Mouse (Mus musculus): Measurements from ENCODE around the gene Cbr2. TPM values are rescaled to one million over a fixed set of nuclear protein-coding genes. Genes with fewer than 3 reads are reported as not detected.

Cbr2 gene
- polyA plus RNA-seq, 1 experiment = not detected

GRCm38 (mm10) chr11:120684086-120684485 is 47.8 kb downstream of the Cbr2 start:
- no peak for TF ChIP-seq EP300 (IDR thresholded peaks at IDR 0.05; ENCODE audit: insufficient read depth, low read depth, low read length)
- no peak for TF ChIP-seq POLR2A (IDR thresholded peaks at IDR 0.05; ENCODE audit: insufficient read depth, low read length)
- H3K27ac ChIP-seq (ENCODE audit: insufficient read depth, low read length) = no peak overlapping the region
- peaks cover 10% of the 10 kb centered on the region for H3K36me3 ChIP-seq (ENCODE audit: control insufficient read depth, insufficient read depth, low read length, poor library complexity, severe bottlenecking)

GRCm38 (mm10) chr11:120683536-120683935 is 48.4 kb downstream of the Cbr2 start:
- no peaks in the 10 kb centered on the region for H3K4me1 ChIP-seq (ENCODE audit: control insufficient read depth, insufficient read depth, low read length)
- H3K27me3 ChIP-seq (ENCODE audit: control insufficient read depth, insufficient read depth, low read length, poor library complexity, severe bottlenecking) = no peaks in the 10 kb centered on the region
- no peaks in the 10 kb centered on the region for H3K9me3 ChIP-seq (replicated peaks; ENCODE audit: control insufficient read depth, insufficient read depth, low read length, poor library complexity, severe bottlenecking)
- TF ChIP-seq EP300 (IDR thresholded peaks at IDR 0.05; ENCODE audit: insufficient read depth, low read depth, low read length) (no peak), POLR2A (IDR thresholded peaks at IDR 0.05; ENCODE audit: insufficient read depth, low read length) (no peak), CTCF (IDR thresholded peaks at IDR 0.05; ENCODE audit: low read depth, low read length) (no peak)
- peaks cover 5% of the 10 kb centered on the region for H3K36me3 ChIP-seq (ENCODE audit: control insufficient read depth, insufficient read depth, low read length, poor library complexity, severe bottlenecking)
- no peak overlapping the region for H3K9ac ChIP-seq (ENCODE audit: low read depth, poor library complexity, severe bottlenecking)
- no peak overlapping the region for H3K4me3 ChIP-seq (ENCODE audit: low read depth, low read length)
- H3K27ac ChIP-seq (ENCODE audit: insufficient read depth, low read length) = no peak overlapping the region

More at GRCm38 (mm10) chr11:120684086-120684485, 47.8 kb downstream of the Cbr2 start:
- Histone ChIP-seq H3K4me1 (ENCODE audit: control insufficient read depth, insufficient read depth, low read length) (no peaks in the 10 kb centered on the region), H3K9ac (ENCODE audit: low read depth, poor library complexity, severe bottlenecking) (no peak overlapping the region), H3K4me3 (ENCODE audit: low read depth, low read length) (no peak overlapping the region), H3K27me3 (ENCODE audit: control insufficient read depth, insufficient read depth, low read length, poor library complexity, severe bottlenecking) (no peaks in the 10 kb centered on the region), H3K9me3 (replicated peaks; ENCODE audit: control insufficient read depth, insufficient read depth, low read length, poor library complexity, severe bottlenecking) (no peaks in the 10 kb centered on the region)

- no peak overlapping the region for H3K4me3 ChIP-seq (ENCODE audit: low read depth, low read length)
- H3K27me3 ChIP-seq (ENCODE audit: control insufficient read depth, insufficient read depth, low read length, poor library complexity, severe bottlenecking) = no peaks in the 10 kb centered on the region
- TF ChIP-seq POLR2A (IDR thresholded peaks at IDR 0.05; ENCODE audit: insufficient read depth, low read length) = no peak
- TF ChIP-seq EP300 (IDR thresholded peaks at IDR 0.05; ENCODE audit: insufficient read depth, low read depth, low read length) = no peak
- no peak for TF ChIP-seq CTCF (IDR thresholded peaks at IDR 0.05; ENCODE audit: low read depth, low read length)
- H3K9ac ChIP-seq (ENCODE audit: low read depth, poor library complexity, severe bottlenecking) = no peak overlapping the region
- no peaks in the 10 kb centered on the region for H3K9me3 ChIP-seq (replicated peaks; ENCODE audit: control insufficient read depth, insufficient read depth, low read length, poor library complexity, severe bottlenecking)
- peaks cover 5% of the 10 kb centered on the region; the same call in 1 of the 2 replicates for H3K36me3 ChIP-seq (ENCODE audit: control insufficient read depth, insufficient read depth, low read length, poor library complexity, severe bottlenecking)
- no peak overlapping the region for H3K27ac ChIP-seq (ENCODE audit: insufficient read depth, low read length)
- H3K4me1 ChIP-seq (ENCODE audit: control insufficient read depth, insufficient read depth, low read length) = no peaks in the 10 kb centered on the region
Measured at GRCm38 (mm10) chr11:120682683-120683082, 49.2 kb downstream of the Cbr2 start.

- Histone ChIP-seq H3K27ac (ENCODE audit: insufficient read depth, low read length) (no peak overlapping the region), H3K4me1 (ENCODE audit: control insufficient read depth, insufficient read depth, low read length) (no peaks in the 10 kb centered on the region), H3K36me3 (ENCODE audit: control insufficient read depth, insufficient read depth, low read length, poor library complexity, severe bottlenecking) (peaks cover 5% of the 10 kb centered on the region; the same call in 1 of the 2 replicates), H3K27me3 (ENCODE audit: control insufficient read depth, insufficient read depth, low read length, poor library complexity, severe bottlenecking) (no peaks in the 10 kb centered on the region), H3K9me3 (replicated peaks; ENCODE audit: control insufficient read depth, insufficient read depth, low read length, poor library complexity, severe bottlenecking) (no peaks in the 10 kb centered on the region), H3K4me3 (ENCODE audit: low read depth, low read length) (no peak overlapping the region), H3K9ac (ENCODE audit: low read depth, poor library complexity, severe bottlenecking) (no peak overlapping the region)
- TF ChIP-seq EP300 (IDR thresholded peaks at IDR 0.05; ENCODE audit: insufficient read depth, low read depth, low read length) (no peak), CTCF (IDR thresholded peaks at IDR 0.05; ENCODE audit: low read depth, low read length) (peak; percentile 44)
Measured at GRCm38 (mm10) chr11:120679909-120680308, 52.0 kb downstream of the Cbr2 start.

Other genes with a start within 250 kb of the Cbr2 start
- gene Mrpl12, start 247.5 kb downstream of the Cbr2 start, polyA plus RNA-seq (2011; ENCODE audit: insufficient read depth, insufficient read length, low read depth, missing spikeins) = 83.6 and 90.5 TPM in 2 replicates
- gene Slc25a10, start 240.3 kb downstream of the Cbr2 start, polyA plus RNA-seq (2011; ENCODE audit: insufficient read depth, insufficient read length, low read depth, missing spikeins) = 8.3 TPM in 2 replicates
- 0.65 TPM in 1 of 2 replicates, not detected in the other for gene Gcgr, start 201.4 kb downstream of the Cbr2 start, polyA plus RNA-seq (2011; ENCODE audit: insufficient read depth, insufficient read length, low read depth, missing spikeins)
- gene Mcrip1, start 182.4 kb downstream of the Cbr2 start, polyA plus RNA-seq (2011; ENCODE audit: insufficient read depth, insufficient read length, low read depth, missing spikeins) = 46.4 and 53.4 TPM in 2 replicates
- not detected in 2 replicates for gene Ppp1r27, start 181.0 kb downstream of the Cbr2 start, polyA plus RNA-seq (2011; ENCODE audit: insufficient read depth, insufficient read length, low read depth, missing spikeins)
- gene P4hb, start 158.9 kb downstream of the Cbr2 start, polyA plus RNA-seq (2011; ENCODE audit: insufficient read depth, insufficient read length, low read depth, missing spikeins) = 326 and 338 TPM in 2 replicates
- 269 and 298 TPM in 2 replicates for gene Arhgdia, start 150.5 kb downstream of the Cbr2 start, polyA plus RNA-seq (2011; ENCODE audit: insufficient read depth, insufficient read length, low read depth, missing spikeins)
- gene Alyref, start 133.7 kb downstream of the Cbr2 start, polyA plus RNA-seq (2011; ENCODE audit: insufficient read depth, insufficient read length, low read depth, missing spikeins) = 229 and 242 TPM in 2 replicates
- 84.0 and 100 TPM in 2 replicates for gene Anapc11, start 133.7 kb downstream of the Cbr2 start, polyA plus RNA-seq (2011; ENCODE audit: insufficient read depth, insufficient read length, low read depth, missing spikeins)
- not detected in 2 replicates for gene Npb, start 123.6 kb downstream of the Cbr2 start, polyA plus RNA-seq (2011; ENCODE audit: insufficient read depth, insufficient read length, low read depth, missing spikeins)
- gene Pcyt2, start 114.2 kb downstream of the Cbr2 start, polyA plus RNA-seq (2011; ENCODE audit: insufficient read depth, insufficient read length, low read depth, missing spikeins) = 37.0 and 39.6 TPM in 2 replicates
- gene Sirt7, start 106.9 kb downstream of the Cbr2 start, polyA plus RNA-seq (2011; ENCODE audit: insufficient read depth, insufficient read length, low read depth, missing spikeins) = 10.8 and 11.1 TPM in 2 replicates
- gene Mafg, start 98.5 kb downstream of the Cbr2 start, polyA plus RNA-seq (2011; ENCODE audit: insufficient read depth, insufficient read length, low read depth, missing spikeins) = 48.0 and 53.0 TPM in 2 replicates
- gene Pycr1, start 88.3 kb downstream of the Cbr2 start, polyA plus RNA-seq (2011; ENCODE audit: insufficient read depth, insufficient read length, low read depth, missing spikeins) = 41.7 and 55.3 TPM in 2 replicates
- gene Myadml2, start 84.0 kb downstream of the Cbr2 start, polyA plus RNA-seq (2011; ENCODE audit: insufficient read depth, insufficient read length, low read depth, missing spikeins) = not detected in 2 replicates
- gene Notum, start 70.9 kb downstream of the Cbr2 start, polyA plus RNA-seq (2011; ENCODE audit: insufficient read depth, insufficient read length, low read depth, missing spikeins) = 2.3 and 5.1 TPM in 2 replicates
- gene Aspscr1, start 59.1 kb downstream of the Cbr2 start, polyA plus RNA-seq (2011; ENCODE audit: insufficient read depth, insufficient read length, low read depth, missing spikeins) = 46.5 and 50.8 TPM in 2 replicates
- gene Cenpx, start 18.4 kb downstream of the Cbr2 start, polyA plus RNA-seq (2011; ENCODE audit: insufficient read depth, insufficient read length, low read depth, missing spikeins) = 38.0 and 45.3 TPM in 2 replicates
- 7.3 and 9.8 TPM in 2 replicates for gene Lrrc45, start 18.2 kb downstream of the Cbr2 start, polyA plus RNA-seq (2011; ENCODE audit: insufficient read depth, insufficient read length, low read depth, missing spikeins)
- gene Rac3, start 10.6 kb downstream of the Cbr2 start, polyA plus RNA-seq (2011; ENCODE audit: insufficient read depth, insufficient read length, low read depth, missing spikeins) = 16.6 and 20.7 TPM in 2 replicates
- 54.3 and 68.2 TPM in 2 replicates for gene Dcxr, start 4.8 kb downstream of the Cbr2 start, polyA plus RNA-seq (2011; ENCODE audit: insufficient read depth, insufficient read length, low read depth, missing spikeins)
- gene Hmga1b, start 30.7 kb upstream of the Cbr2 start, polyA plus RNA-seq (2011; ENCODE audit: insufficient read depth, insufficient read length, low read depth, missing spikeins) = 56.2 and 85.9 TPM in 2 replicates
- 8.9 and 9.3 TPM in 2 replicates for gene Rfng, start 52.1 kb upstream of the Cbr2 start, polyA plus RNA-seq (2011; ENCODE audit: insufficient read depth, insufficient read length, low read depth, missing spikeins)
- gene Gps1, start 52.2 kb upstream of the Cbr2 start, polyA plus RNA-seq (2011; ENCODE audit: insufficient read depth, insufficient read length, low read depth, missing spikeins) = 92.0 and 95.2 TPM in 2 replicates
- 56.7 and 66.9 TPM in 2 replicates for gene Dus1l, start 64.3 kb upstream of the Cbr2 start, polyA plus RNA-seq (2011; ENCODE audit: insufficient read depth, insufficient read length, low read depth, missing spikeins)
- gene Fasn, start 92.4 kb upstream of the Cbr2 start, polyA plus RNA-seq (2011; ENCODE audit: insufficient read depth, insufficient read length, low read depth, missing spikeins) = 114 and 127 TPM in 2 replicates
- 3.4 and 3.8 TPM in 2 replicates for gene Ccdc57, start 200.8 kb upstream of the Cbr2 start, polyA plus RNA-seq (2011; ENCODE audit: insufficient read depth, insufficient read length, low read depth, missing spikeins)
- gene Slc16a3, start 216.4 kb upstream of the Cbr2 start, polyA plus RNA-seq (2011; ENCODE audit: insufficient read depth, insufficient read length, low read depth, missing spikeins) = 80.9 and 84.3 TPM in 2 replicates